Mouse (Mus musculus) testis, adult 2 months (tissue): ENCODE data around the gene Uimc1.

Source experiments
- CTCF ChIP-seq: fragments of 200-500 bp; IDR thresholded peaks from 2 replicates; pipeline ENCODE4 v1.5.1; 2012; ENCODE audit warnings: low read depth, mild to moderate bottlenecking, inconsistent platforms, low read length, moderate library complexity; ENCODE audit not compliant: control insufficient read depth, insufficient read depth, insufficient replicate concordance
- POLR2A ChIP-seq: fragments of 200-500 bp; IDR thresholded peaks from 2 replicates; pipeline ENCODE4 v1.6.1; 2012; ENCODE audit warnings: low read depth, mild to moderate bottlenecking, inconsistent platforms, low read length, moderate library complexity; ENCODE audit not compliant: control insufficient read depth

DNA sequence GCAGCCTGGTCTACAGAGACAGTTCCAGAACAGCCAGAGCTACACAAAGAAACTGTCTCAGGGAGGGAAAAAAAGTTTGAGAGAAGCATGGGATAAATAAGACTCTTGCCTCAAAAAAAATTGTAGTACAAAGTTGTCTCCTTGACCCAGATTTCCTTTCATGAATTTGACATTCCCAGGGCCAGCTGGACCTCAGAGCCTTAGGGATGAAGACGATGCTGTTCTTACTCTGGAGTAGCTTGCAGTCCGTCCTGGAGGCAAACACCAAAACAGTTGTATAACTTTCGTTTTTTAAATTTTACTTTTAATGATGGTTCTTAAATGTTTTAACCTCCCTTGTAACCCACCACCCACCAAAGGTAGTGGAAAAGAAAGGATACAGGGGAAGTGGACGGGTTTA is 7.0 kb upstream of the Uimc1 start:
- TF ChIP-seq CTCF (no peak), POLR2A (no peak)
